Mouse (Mus musculus) stomach, postnatal 0 days (tissue): ENCODE measurements around the gene Gm20838. TPM values are rescaled to one million over a fixed set of nuclear protein-coding genes. Genes with fewer than 3 reads are reported as not detected.
"Not testable (repeated sequence)": the region's sequence is repeated elsewhere in the genome, so short reads cannot be mapped to it uniquely, and the experiment has no call there.

Experiments
- ATAC-seq: fragments of 200-750 bp; cut with Nextera tagmentation; 2 replicates; pipeline ENCODE4 v1.8.0; 2017; ENCODE audit not compliant: low FRiP score, low TSS enrichment
- DNase-seq: peaks from one replicate; pipeline ENCODE4 v3.0.0-alpha.2; 2016; ENCODE audit warnings: low spot score
- H3K27ac ChIP-seq: fragments of 300-500 bp; sonication (generic); replicated peaks from 2 replicates; pipeline ENCODE4 v1.5.1; 2014; ENCODE audit warnings: mild to moderate bottlenecking, control low read depth
- H3K27me3 ChIP-seq: fragments of 300-500 bp; sonication (generic); 2 replicates; pipeline ENCODE4 v1.6.1; 2014; ENCODE audit warnings: low read length; ENCODE audit not compliant: control insufficient read depth, insufficient read depth
- H3K36me3 ChIP-seq: fragments of 300-500 bp; sonication (generic); 2 replicates; pipeline ENCODE4 v1.6.1; 2014; ENCODE audit warnings: low read length, mixed read lengths; ENCODE audit not compliant: control insufficient read depth, insufficient read depth
- H3K4me1 ChIP-seq: fragments of 300-500 bp; sonication (generic); replicated peaks from 2 replicates; pipeline ENCODE4 v1.6.1; 2014; ENCODE audit warnings: antibody characterized with exemption; ENCODE audit not compliant: control insufficient read depth, insufficient read depth
- H3K4me2 ChIP-seq: fragments of 300-500 bp; sonication (generic); replicated peaks from 2 replicates; pipeline ENCODE4 v1.6.1; 2014; ENCODE audit warnings: low read depth, mild to moderate bottlenecking, control low read depth, moderate library complexity
- H3K4me3 ChIP-seq: fragments of 300-500 bp; sonication (generic); 2 replicates; pipeline ENCODE4 v1.5.1; 2014; ENCODE audit warnings: low read depth, low read length, control low read depth
- H3K9ac ChIP-seq: fragments of 300-500 bp; sonication (generic); 2 replicates; pipeline ENCODE4 v1.6.1; 2014; ENCODE audit warnings: mild to moderate bottlenecking, low read length, control low read depth, mixed read lengths
- H3K9me3 ChIP-seq: fragments of 300-500 bp; sonication (generic); 2 replicates; pipeline ENCODE4 v1.6.1; 2016; ENCODE audit warnings: low read length; ENCODE audit not compliant: control insufficient read depth
- WGBS: fragments of 180-500 bp; shearing (Covaris S2); extraction: QIAGEN DNeasy Blood & Tissue Kit; methylation state at CpG from one replicate; pipeline ENCODE4 v1.1.7; 2014; 5-methylcytosine and 5-hydroxymethylcytosine counted together
- polyA plus RNA-seq: library from polyadenylated mRNA; unstranded; fragments of >200 nt; fragmentation: Nextera tagmentation; extraction: Ambion mirVana; gene quantifications from 2 replicates; pipeline ENCODE4 v1.2.1, GENCODE M21; 2015

Gm20838 gene
- not detected in 2 replicates for polyA plus RNA-seq

DNA sequence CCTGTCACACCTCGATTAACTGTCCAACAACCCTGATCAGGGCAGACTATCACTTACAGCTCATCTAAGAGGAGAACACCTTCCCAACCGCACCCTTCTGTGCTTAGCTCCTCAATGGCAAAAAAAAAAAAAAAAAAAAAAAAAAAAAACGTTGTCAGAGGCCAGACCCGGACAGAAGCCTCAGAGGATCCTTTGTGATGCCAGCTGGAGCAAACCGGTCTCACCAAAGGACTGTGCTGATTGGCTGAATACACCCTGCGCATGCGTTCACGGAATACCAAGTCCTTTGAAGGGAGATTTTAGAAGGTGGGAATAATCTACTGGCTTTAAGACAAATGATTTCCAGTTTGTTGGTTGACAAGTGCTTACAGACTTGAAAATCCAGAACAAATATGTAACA, at the start of gene Gm20838:
Gene Gm20838 (minus strand): TSS at position 101 of the 400 bp plus-strand sequence.
- not testable (repeated sequence) for H3K4me1 ChIP-seq, H3K27me3 ChIP-seq, H3K4me3 ChIP-seq, H3K36me3 ChIP-seq, H3K4me2 ChIP-seq, H3K9me3 ChIP-seq, H3K27ac ChIP-seq, H3K9ac ChIP-seq, DNase-seq, ATAC-seq
- no CpG with 5 or more reads among the region's 8 CpGs for WGBS
